Mouse (Mus musculus): ENCODE measurements around the gene Hes6. TPM values are rescaled to one million over a fixed set of nuclear protein-coding genes. Genes with fewer than 3 reads are reported as not detected.

Hes6 gene
- polyA plus RNA-seq, 1 experiment, result 40.5 TPM

DNA sequence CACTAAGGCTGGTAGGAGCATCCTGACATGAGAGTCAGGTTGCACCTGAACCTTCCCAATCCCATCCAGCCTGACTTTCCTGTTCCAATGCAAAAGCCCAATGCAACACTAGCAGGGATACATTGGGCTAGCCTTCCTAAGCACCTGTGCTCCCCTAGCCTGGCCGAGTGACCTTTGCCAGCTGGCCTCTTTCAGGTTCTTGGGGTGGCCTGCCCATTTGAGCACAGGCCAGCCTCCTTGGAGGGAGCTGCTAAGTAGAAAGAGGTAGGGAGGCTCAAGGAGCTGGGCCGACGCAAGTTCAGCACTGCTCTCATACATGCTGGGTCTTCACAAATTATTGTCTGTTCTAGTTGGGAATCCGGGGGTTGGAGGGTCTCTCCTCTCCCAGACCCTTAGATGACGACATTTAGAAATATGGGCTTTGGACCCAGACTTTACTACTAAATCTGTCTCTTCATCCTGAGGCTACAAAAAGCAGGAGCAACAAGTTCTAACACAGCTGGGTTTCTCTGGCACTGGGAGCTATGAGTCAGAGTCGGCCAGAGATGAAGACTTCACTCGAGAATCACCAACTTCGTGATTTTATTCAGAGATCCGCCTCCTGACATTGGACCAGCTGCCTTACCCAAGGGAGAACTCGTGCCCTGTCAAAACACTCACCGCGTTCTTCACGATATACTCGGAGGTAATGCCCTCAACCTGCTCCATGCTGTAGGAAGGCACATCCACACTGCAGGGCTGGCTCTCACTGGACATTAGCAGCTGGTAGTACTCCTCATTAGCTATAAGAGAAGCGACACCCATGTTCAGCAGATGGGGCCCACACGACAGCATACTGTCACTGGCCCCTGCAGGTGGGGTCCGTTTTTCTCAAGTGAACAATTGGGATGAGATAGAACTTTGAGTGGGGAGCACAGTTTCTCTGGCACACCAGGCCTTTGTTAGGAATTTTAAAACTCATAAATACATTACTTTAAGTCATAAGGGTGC, 31.3 kb upstream of the Hes6 start:
- 76% methylated on average over 17 of the region's 17 CpGs for WGBS
- TF ChIP-seq POLR2A (IDR thresholded peaks at IDR 0.05; ENCODE audit: borderline replicate concordance, extremely low read depth, low read depth, low read length) (no peak), CTCF (IDR thresholded peaks at IDR 0.05; ENCODE audit: insufficient read depth, low read length) (no peak)
- Histone ChIP-seq H3K4me1 (ENCODE audit: control insufficient read depth, insufficient read depth, low read length) (peaks cover 5% of the 10 kb centered on the region), H3K4me3 (replicated peaks; ENCODE audit: extremely low read depth, low read depth, low read length) (no peak overlapping the region)
- no peak for DNase-seq

DNA sequence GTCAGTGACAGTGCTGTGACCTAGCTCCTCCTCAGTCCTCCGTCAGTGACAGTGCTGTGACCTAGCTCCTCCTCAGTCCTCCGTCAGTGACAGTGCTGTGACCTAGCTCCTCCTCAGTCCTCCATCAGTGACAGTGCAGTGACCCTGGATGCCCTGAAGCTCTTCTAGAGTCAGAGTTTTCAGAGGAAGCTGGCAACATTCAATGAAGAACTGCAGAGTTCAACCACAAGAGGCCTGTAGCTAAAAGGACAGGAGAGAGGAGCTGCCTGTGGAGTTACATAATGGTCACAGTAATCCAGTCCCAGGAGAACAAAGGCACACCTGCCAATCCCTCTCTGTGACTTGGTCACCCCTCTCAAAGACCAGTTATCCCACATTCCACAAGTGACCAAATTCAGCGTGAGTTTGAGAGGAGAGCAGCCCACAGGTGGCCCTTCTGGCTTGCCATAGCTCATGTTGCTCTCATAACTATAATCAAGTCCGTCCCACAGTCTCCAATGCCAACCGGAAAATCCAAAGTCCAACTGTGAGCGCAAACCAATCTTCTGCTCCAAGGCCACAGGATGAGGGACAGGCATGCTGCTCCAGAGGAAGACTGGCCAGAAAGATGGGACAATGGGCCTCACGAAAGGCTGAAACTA, 28.6 kb upstream of the Hes6 start:
- Histone ChIP-seq H3K4me1 (ENCODE audit: control insufficient read depth, insufficient read depth, low read length) (peaks cover 10% of the 10 kb centered on the region), H3K4me3 (replicated peaks; ENCODE audit: extremely low read depth, low read depth, low read length) (peak overlapping the region; percentile 8)
- peak; percentile 61 for DNase-seq
- 73% methylated on average over 7 of the region's 7 CpGs for WGBS
- no peak for TF ChIP-seq CTCF (IDR thresholded peaks at IDR 0.05; ENCODE audit: insufficient read depth, low read length)
- TF ChIP-seq POLR2A (IDR thresholded peaks at IDR 0.05; ENCODE audit: borderline replicate concordance, extremely low read depth, low read depth, low read length), result peak; percentile 32; the same call in 1 of the 2 replicates

DNA sequence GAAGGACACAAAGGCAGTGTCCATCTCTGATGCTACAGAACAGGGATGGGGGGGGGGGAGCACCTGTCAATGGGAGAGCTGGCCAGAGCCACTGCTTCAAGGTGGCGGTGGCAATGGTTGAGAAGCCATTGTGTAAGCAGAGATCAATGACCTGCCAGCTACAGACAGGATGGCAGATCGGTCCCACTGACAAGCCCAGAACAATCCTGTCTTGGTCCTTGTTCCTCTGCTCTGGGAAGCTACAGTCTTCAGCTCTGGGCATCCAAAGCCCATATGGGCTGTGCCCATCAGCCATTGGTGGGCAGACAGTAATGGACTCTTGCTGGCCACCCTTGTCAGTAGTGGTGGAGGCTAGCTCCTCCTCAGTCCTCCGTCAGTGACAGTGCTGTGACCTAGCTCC, 28.0 kb upstream of the Hes6 start:
- TF ChIP-seq POLR2A (IDR thresholded peaks at IDR 0.05; ENCODE audit: borderline replicate concordance, extremely low read depth, low read depth, low read length) (no peak), CTCF (IDR thresholded peaks at IDR 0.05; ENCODE audit: insufficient read depth, low read length) (no peak)
- 86% methylated on average over 3 of the region's 3 CpGs for WGBS
- no peak for DNase-seq
- Histone ChIP-seq H3K4me1 (ENCODE audit: control insufficient read depth, insufficient read depth, low read length) (peaks cover 13% of the 10 kb centered on the region), H3K4me3 (replicated peaks; ENCODE audit: extremely low read depth, low read depth, low read length) (no peak overlapping the region)

DNA sequence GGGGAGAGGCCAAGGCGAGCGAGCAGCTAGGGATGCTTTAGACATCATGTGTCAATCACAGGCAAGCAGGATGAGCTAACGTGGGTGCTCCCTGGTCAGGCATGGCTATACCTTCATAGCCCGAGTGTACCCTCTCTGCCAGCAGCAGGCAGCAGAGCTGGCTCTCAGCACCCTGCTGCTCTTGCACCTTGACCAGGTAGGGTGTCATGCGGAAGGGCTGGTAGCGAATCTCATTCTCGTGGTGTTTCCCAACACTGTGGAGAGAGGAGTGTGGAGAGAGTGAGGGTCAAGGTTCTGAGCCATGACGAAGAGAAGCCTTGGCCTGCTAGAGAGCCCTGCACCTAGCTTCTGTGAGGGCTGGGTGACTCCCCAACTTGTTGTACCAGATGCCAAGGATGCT, 25.9 kb upstream of the Hes6 start:
- Histone ChIP-seq H3K4me1 (ENCODE audit: control insufficient read depth, insufficient read depth, low read length) (peaks cover 23% of the 10 kb centered on the region), H3K4me3 (replicated peaks; ENCODE audit: extremely low read depth, low read depth, low read length) (no peak overlapping the region)
- WGBS, result 88% methylated on average over 8 of the region's 8 CpGs
- no peak for DNase-seq
- TF ChIP-seq POLR2A (IDR thresholded peaks at IDR 0.05; ENCODE audit: borderline replicate concordance, extremely low read depth, low read depth, low read length), result no peak
- TF ChIP-seq CTCF (IDR thresholded peaks at IDR 0.05; ENCODE audit: insufficient read depth, low read length), result no peak

DNA sequence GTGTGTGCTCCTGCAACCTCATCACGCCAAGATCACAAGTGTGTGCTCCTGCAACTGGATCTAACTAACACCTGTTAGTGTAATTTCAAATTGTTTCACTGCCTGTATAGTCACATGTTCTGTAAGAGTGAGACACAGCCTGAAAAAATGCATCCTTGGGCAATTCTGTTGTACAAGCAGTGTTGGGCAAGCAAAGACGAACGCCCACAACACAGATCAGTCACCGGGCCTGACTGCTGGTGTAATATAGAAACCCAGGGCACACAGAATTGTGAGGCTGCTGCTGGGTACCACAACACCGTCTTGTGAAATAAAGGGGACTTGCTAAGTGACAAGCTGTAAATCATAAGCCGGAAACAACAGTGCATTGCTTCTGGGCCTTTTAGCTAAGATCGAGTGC, 23.7 kb upstream of the Hes6 start:
- DNase-seq, result peak; percentile 39
- TF ChIP-seq POLR2A (IDR thresholded peaks at IDR 0.05; ENCODE audit: borderline replicate concordance, extremely low read depth, low read depth, low read length) (no peak), CTCF (IDR thresholded peaks at IDR 0.05; ENCODE audit: insufficient read depth, low read length) (no peak)
- Histone ChIP-seq H3K4me3 (replicated peaks; ENCODE audit: extremely low read depth, low read depth, low read length) (no peak overlapping the region), H3K4me1 (ENCODE audit: control insufficient read depth, insufficient read depth, low read length) (peaks cover 23% of the 10 kb centered on the region)
- WGBS, result 52% methylated on average over 7 of the region's 7 CpGs

DNA sequence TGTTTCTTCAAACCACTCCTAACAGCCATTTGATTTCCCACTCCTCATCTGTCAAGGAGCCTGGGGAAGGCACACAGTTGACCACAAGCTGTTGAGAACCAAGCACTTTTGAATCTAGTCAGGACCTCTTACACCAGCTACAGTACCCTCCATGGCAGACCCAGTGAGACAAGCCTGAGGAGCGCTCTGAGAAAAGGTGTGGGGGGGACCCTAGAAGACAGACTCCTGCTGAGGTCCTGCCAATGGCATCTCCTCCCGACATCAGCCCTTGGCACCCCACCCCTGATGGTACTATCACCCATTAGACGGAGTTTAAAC, 23.2 kb upstream of the Hes6 start:
- Histone ChIP-seq H3K4me1 (ENCODE audit: control insufficient read depth, insufficient read depth, low read length) (peaks cover 23% of the 10 kb centered on the region), H3K4me3 (replicated peaks; ENCODE audit: extremely low read depth, low read depth, low read length) (no peak overlapping the region)
- 73% methylated on average over 3 of the region's 3 CpGs for WGBS
- peak; percentile 41 for DNase-seq
- TF ChIP-seq CTCF (IDR thresholded peaks at IDR 0.05; ENCODE audit: insufficient read depth, low read length), result no peak

DNA sequence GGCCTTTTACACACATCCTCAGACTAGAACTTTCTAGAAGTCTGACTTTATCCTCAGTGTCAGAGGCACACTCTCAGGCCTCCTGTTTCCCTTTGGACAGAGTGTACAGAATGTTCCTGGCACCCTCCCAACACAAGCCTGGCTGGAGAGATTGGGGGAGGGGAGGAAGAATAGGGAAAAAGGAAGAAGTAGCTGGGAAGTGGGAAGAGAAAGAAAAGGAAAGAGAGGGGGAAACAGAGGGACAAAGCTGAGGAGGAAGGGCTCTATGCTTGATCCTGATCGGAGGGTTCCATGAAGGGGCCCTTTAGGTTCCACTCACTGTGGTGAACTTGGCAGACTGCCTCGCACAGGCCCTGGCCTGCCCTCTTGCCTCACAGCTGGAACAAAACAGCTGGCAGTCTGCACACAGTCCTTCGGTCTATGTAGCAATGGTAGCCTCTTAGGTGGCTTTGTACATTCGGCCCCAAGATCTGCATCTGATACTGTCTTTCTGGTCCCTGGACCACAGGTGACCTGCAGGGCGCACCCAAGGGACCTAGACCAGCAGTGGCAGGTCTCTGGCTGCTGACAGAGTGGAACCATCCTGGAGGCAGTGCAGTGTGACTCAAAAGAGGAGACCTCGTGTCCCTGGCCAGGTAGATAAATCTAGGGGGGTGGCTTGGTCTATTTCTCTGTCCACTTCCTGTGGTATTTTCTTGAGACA, 22.7 kb upstream of the Hes6 start:
- Histone ChIP-seq H3K4me3 (replicated peaks; ENCODE audit: extremely low read depth, low read depth, low read length) (no peak overlapping the region), H3K4me1 (ENCODE audit: control insufficient read depth, insufficient read depth, low read length) (peaks cover 23% of the 10 kb centered on the region)
- peak; percentile 83 for DNase-seq
- WGBS, result 20% methylated on average over 6 of the region's 6 CpGs
- no peak for TF ChIP-seq POLR2A (IDR thresholded peaks at IDR 0.05; ENCODE audit: borderline replicate concordance, extremely low read depth, low read depth, low read length)
- TF ChIP-seq CTCF (IDR thresholded peaks at IDR 0.05; ENCODE audit: insufficient read depth, low read length), result no peak

DNA sequence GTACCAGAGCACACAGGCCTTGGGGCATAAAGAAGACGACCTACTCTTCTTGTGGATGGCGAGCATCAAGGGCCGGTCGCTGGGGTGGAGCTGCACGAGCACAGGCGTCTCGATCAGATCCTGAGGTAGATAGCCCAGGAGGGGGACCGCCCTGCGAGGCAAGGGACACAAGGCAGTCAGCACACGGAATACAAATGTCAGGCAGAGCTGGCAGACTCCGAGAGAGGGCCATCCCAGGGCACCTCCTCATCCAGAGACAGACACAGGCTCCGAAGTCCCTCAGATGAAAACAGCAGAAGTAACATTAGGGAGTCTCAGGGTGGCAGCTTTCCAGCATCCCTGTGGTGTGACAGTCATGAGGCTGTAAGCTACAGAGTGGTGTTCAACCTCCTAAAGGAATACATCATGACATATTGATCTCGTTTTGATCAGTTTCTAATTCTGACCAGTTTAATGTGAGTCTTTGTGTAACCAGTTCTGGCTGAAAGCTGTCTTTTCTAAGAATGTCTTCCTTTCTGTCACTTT, 21.8 kb upstream of the Hes6 start:
- DNase-seq, result no peak
- peaks cover 23% of the 10 kb centered on the region for H3K4me1 ChIP-seq (ENCODE audit: control insufficient read depth, insufficient read depth, low read length)
- 68% methylated on average over 13 of the region's 13 CpGs for WGBS
- no peak overlapping the region for H3K4me3 ChIP-seq (replicated peaks; ENCODE audit: extremely low read depth, low read depth, low read length)
- TF ChIP-seq CTCF (IDR thresholded peaks at IDR 0.05; ENCODE audit: insufficient read depth, low read length) (no peak), POLR2A (IDR thresholded peaks at IDR 0.05; ENCODE audit: borderline replicate concordance, extremely low read depth, low read depth, low read length) (no peak)

DNA sequence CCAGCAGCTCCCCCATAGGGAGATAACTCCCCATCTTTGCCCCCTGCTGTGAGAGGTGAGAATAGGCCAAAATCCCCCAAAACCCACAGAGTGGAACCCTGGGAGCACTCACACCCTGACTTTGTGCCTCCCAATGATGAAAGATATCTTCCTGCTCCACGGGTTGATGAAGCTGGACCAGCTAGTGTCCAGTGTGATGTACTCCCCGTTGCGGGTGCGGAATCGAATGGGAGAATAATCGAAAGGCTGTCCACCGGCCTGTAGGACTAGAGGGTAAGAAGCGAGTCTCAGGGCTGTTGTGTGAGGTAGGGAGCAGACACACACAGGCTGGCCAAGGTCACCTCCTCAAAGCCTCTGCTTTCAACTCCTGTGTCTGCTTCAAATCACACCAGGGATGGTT, 21.1 kb upstream of the Hes6 start:
- peaks cover 23% of the 10 kb centered on the region for H3K4me1 ChIP-seq (ENCODE audit: control insufficient read depth, insufficient read depth, low read length)
- TF ChIP-seq CTCF (IDR thresholded peaks at IDR 0.05; ENCODE audit: insufficient read depth, low read length) (no peak), POLR2A (IDR thresholded peaks at IDR 0.05; ENCODE audit: borderline replicate concordance, extremely low read depth, low read depth, low read length) (no peak)
- H3K4me3 ChIP-seq (replicated peaks; ENCODE audit: extremely low read depth, low read depth, low read length), result no peak overlapping the region
- 94% methylated on average over 8 of the region's 8 CpGs for WGBS
- DNase-seq, result no peak
